Mouse (Mus musculus): ENCODE data around the gene Rpl37a. TPM values are rescaled to one million over a fixed set of nuclear protein-coding genes. Genes with fewer than 3 reads are reported as not detected.

Rpl37a gene
- polyA plus RNA-seq, 2 experiments = 1,768 to 2,315 TPM

DNA sequence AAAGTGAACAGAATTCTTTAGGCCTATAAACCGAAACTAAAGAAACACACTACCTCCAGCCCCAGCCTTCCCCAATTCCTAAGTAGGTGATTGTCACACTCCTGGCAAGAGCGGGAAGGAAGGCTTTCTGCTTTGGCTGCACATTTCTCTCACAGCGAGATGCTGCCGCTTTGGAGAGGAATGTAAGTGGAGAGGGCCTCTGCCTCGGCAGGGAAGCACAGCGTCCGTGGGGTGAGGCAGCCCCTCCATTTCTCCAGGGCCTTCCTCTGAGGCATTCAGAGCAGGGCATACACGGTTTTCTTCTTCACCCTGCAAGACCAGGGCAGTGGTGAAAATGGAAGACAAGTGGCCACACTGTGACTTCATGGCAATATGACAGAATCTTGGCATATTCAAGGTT, 11.6 kb downstream of the Rpl37a start:
- 38% methylated on average over 8 of the region's 8 CpGs for WGBS
- H3K9me3 ChIP-seq (ENCODE audit: control insufficient read depth, low read length) = no peaks in the 10 kb centered on the region
- H3K4me3 ChIP-seq (replicated peaks; ENCODE audit: low read length) = no peak overlapping the region
- 0 out of 2 replicates have a peak, but pooled peaks cover 6% of the 10 kb centered on the region for H3K36me3 ChIP-seq (ENCODE audit: control insufficient read depth, insufficient read depth, low read length)
- H3K4me1 ChIP-seq (ENCODE audit: control insufficient read depth, insufficient read depth, low read length) = no peaks in the 10 kb centered on the region
- DNase-seq (ENCODE audit: low spot score) = no peak
- ATAC-seq (ENCODE audit: low FRiP score, low read depth) = no peak
- no peaks in the 10 kb centered on the region for H3K27me3 ChIP-seq (ENCODE audit: control insufficient read depth, insufficient read depth, low read length)
- H3K27ac ChIP-seq (replicated peaks; ENCODE audit: low read depth, low read length) = no peak overlapping the region
- H3K9ac ChIP-seq (ENCODE audit: low read depth, low read length, severe bottlenecking) = no peak overlapping the region
- TF ChIP-seq POLR2A (IDR thresholded peaks at IDR 0.05; ENCODE audit: borderline replicate concordance, extremely low read depth, insufficient read depth, insufficient read length) = no peak
- H3K4me2 ChIP-seq (replicated peaks; ENCODE audit: low read depth, low read length, severe bottlenecking) = no peak overlapping the region

DNA sequence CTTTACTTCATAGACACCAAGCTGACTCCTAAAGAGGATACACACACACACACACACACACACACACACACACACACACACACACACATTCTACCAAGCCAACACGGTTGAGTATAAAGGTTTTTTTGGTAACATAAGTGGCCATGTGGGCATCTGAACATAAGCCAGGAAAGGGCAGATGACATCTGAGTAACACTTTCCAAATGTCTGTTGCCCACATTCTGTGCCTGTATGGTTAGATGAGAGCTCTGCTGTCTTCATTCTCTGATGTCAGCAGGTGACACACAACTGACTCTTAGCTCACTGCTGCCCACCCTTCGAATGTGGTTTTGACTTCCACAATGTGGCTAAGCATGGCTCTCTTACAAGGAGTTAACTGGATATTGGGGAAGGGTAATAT, 13.3 kb downstream of the Rpl37a start:
- H3K4me1 ChIP-seq (ENCODE audit: control insufficient read depth, insufficient read depth, low read length) = peaks cover 9% of the 10 kb centered on the region

DNA sequence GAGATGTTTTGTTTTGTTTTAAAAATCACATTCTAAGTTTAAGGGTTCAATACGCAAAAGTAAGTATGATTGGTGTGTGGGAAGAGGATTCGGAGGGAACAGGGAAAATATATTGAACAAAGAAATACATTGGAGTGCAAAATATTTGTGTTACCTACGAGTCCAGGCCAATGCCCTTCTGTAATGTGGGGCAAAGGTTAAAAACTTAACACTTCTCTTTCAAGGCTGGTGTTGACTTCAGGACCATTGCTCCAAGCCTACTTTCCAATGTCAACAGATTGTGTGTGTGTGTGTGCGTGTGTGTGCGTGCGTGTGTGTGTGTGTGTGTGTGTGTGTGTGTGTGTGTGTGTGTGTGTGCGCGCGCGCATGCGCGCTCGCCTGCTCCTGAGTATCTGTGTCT, 14.9 kb downstream of the Rpl37a start:
- Histone ChIP-seq H3K36me3 (ENCODE audit: control insufficient read depth, insufficient read depth, low read length) (no peaks in the 10 kb centered on the region), H3K9ac (ENCODE audit: low read depth, low read length, severe bottlenecking) (no peak overlapping the region), H3K27ac (replicated peaks; ENCODE audit: low read depth, low read length) (no peak overlapping the region), H3K9me3 (ENCODE audit: control insufficient read depth, low read length) (no peaks in the 10 kb centered on the region), H3K4me2 (replicated peaks; ENCODE audit: low read depth, low read length, severe bottlenecking) (no peak overlapping the region), H3K27me3 (ENCODE audit: control insufficient read depth, insufficient read depth, low read length) (no peaks in the 10 kb centered on the region), H3K4me1 (ENCODE audit: control insufficient read depth, insufficient read depth, low read length) (peaks cover 24% of the 10 kb centered on the region), H3K4me3 (replicated peaks; ENCODE audit: low read length) (no peak overlapping the region)
- 90% methylated on average over 13 of the region's 13 CpGs for WGBS
- DNase-seq (ENCODE audit: low spot score) = no peak
- ATAC-seq (ENCODE audit: low FRiP score, low read depth) = no peak
- no peak for TF ChIP-seq POLR2A (IDR thresholded peaks at IDR 0.05; ENCODE audit: borderline replicate concordance, extremely low read depth, insufficient read depth, insufficient read length)

More for the DNA sequence above, 13.3 kb downstream of the Rpl37a start:
- Histone ChIP-seq H3K9me3 (ENCODE audit: control insufficient read depth, low read length) (no peaks in the 10 kb centered on the region), H3K4me3 (replicated peaks; ENCODE audit: low read length) (no peak overlapping the region), H3K4me2 (replicated peaks; ENCODE audit: low read depth, low read length, severe bottlenecking) (no peak overlapping the region), H3K27me3 (ENCODE audit: control insufficient read depth, insufficient read depth, low read length) (no peaks in the 10 kb centered on the region), H3K27ac (replicated peaks; ENCODE audit: low read depth, low read length) (no peak overlapping the region), H3K9ac (ENCODE audit: low read depth, low read length, severe bottlenecking) (no peak overlapping the region), H3K36me3 (ENCODE audit: control insufficient read depth, insufficient read depth, low read length) (0 out of 2 replicates have a peak, but pooled peaks cover 6% of the 10 kb centered on the region)
- ATAC-seq (ENCODE audit: low FRiP score, low read depth) (no peak), DNase-seq (ENCODE audit: low spot score) (no peak)
- 90% methylated on average over 2 of the region's 2 CpGs for WGBS
- no peak for TF ChIP-seq POLR2A (IDR thresholded peaks at IDR 0.05; ENCODE audit: borderline replicate concordance, extremely low read depth, insufficient read depth, insufficient read length)

DNA sequence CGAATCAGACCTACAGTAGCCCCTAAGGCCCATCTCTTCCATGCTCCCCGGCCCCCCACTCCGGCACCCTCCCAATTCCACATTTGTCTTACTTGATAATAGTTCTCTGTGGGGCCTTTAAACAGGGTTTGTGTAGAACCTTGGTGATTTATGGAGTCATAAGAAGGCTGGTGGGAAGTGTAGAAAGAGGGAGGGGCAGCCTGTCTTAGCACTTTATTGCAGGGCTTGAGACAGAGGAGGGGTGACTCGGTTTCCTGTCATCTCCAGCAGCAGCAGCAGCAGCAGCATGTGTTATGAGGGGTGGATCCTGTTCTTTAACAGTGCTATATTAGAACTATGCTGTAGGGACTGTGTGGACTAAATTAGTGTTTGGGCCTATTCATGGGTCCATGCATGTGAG, 17.7 kb downstream of the Rpl37a start:
- no peak overlapping the region for H3K9ac ChIP-seq (ENCODE audit: low read depth, low read length, severe bottlenecking)
- H3K27ac ChIP-seq (replicated peaks; ENCODE audit: low read depth, low read length) = no peak overlapping the region
- 30% methylated on average over 4 of the region's 4 CpGs for WGBS
- ATAC-seq (ENCODE audit: low FRiP score, low read depth) = peak; percentile 16; the same call in 1 of the 2 replicates
- H3K4me3 ChIP-seq (replicated peaks; ENCODE audit: low read length) = no peak overlapping the region
- no peaks in the 10 kb centered on the region for H3K36me3 ChIP-seq (ENCODE audit: control insufficient read depth, insufficient read depth, low read length)
- no peak overlapping the region for H3K4me2 ChIP-seq (replicated peaks; ENCODE audit: low read depth, low read length, severe bottlenecking)
- peaks cover 26% of the 10 kb centered on the region for H3K4me1 ChIP-seq (ENCODE audit: control insufficient read depth, insufficient read depth, low read length)
- no peaks in the 10 kb centered on the region for H3K27me3 ChIP-seq (ENCODE audit: control insufficient read depth, insufficient read depth, low read length)
- no peak for TF ChIP-seq POLR2A (IDR thresholded peaks at IDR 0.05; ENCODE audit: borderline replicate concordance, extremely low read depth, insufficient read depth, insufficient read length)
- DNase-seq (ENCODE audit: low spot score) = peak; percentile 15
- H3K9me3 ChIP-seq (ENCODE audit: control insufficient read depth, low read length) = no peaks in the 10 kb centered on the region

DNA sequence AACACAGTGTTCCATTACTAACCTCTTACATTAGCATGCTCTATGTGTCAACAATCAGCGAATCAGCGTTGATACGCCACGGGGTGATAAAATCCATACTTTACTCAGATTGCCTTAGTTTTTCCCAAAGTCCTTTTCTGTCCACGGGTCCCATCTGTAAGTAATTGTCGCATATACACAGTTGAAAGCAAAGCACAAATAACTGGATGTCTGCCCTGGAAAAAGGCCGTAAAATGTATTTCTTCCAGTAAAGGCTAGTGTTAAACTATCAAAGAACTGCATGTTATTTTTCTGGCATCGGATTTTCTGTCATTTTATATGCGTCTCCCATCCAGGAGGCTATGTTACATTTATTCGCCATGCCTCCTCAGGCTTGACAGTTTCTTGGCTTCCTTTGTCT, 19.0 kb downstream of the Rpl37a start:
- H3K27ac ChIP-seq (replicated peaks; ENCODE audit: low read depth, low read length) = peak overlapping the region; percentile 61; the same call in 1 of the 2 replicates
- no peak overlapping the region for H3K4me3 ChIP-seq (replicated peaks; ENCODE audit: low read length)
- 24% methylated on average over 10 of the region's 10 CpGs for WGBS
- no peak overlapping the region for H3K9ac ChIP-seq (ENCODE audit: low read depth, low read length, severe bottlenecking)
- H3K27me3 ChIP-seq (ENCODE audit: control insufficient read depth, insufficient read depth, low read length) = no peaks in the 10 kb centered on the region
- H3K36me3 ChIP-seq (ENCODE audit: control insufficient read depth, insufficient read depth, low read length) = no peaks in the 10 kb centered on the region
- 0 out of 2 replicates have a peak overlapping the region, but pooled peaks have one; percentile 13 for H3K4me2 ChIP-seq (replicated peaks; ENCODE audit: low read depth, low read length, severe bottlenecking)
- peaks cover 26% of the 10 kb centered on the region for H3K4me1 ChIP-seq (ENCODE audit: control insufficient read depth, insufficient read depth, low read length)
- DNase-seq (ENCODE audit: low spot score) (peak; percentile 92), ATAC-seq (ENCODE audit: low FRiP score, low read depth) (peak; percentile 36)
- TF ChIP-seq POLR2A (IDR thresholded peaks at IDR 0.05; ENCODE audit: borderline replicate concordance, extremely low read depth, insufficient read depth, insufficient read length) = no peak
- H3K9me3 ChIP-seq (ENCODE audit: control insufficient read depth, low read length) = no peaks in the 10 kb centered on the region

Measured in limb, embryonic 14.5 days (tissue).